Mouse (Mus musculus) mature B cell (primary cell): ENCODE measurements around the gene Tmem167b.

Experiments
- in situ Hi-C: fragments of 300-500 bp; cut with MboI; formaldehyde crosslinking; loops from 2 replicates; pipeline ENCODE4 v1.14.3; 2019

The Tmem167b gene

DNA sequence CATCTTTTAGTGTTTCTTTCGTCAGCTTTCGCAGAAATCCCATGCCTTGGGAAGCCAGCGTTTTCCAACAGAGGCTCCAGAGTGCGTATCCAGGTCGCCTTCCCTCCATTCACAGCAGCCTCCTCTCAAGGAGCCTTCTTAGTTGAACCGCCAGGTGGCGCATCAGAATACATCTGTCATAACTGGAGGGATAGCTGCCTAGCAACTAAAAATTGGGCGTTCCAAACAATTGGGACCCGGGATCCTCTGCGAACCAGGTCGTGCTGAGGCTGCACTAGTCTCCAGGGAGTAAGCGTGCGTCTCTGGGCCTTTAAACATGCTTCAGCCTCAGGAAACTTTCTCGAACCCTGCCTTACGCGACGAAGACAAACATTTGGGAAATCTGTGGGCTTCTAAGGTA lies 25.0 kb downstream of the Tmem167b start:
- in situ Hi-C loops, result no loop called here

DNA sequence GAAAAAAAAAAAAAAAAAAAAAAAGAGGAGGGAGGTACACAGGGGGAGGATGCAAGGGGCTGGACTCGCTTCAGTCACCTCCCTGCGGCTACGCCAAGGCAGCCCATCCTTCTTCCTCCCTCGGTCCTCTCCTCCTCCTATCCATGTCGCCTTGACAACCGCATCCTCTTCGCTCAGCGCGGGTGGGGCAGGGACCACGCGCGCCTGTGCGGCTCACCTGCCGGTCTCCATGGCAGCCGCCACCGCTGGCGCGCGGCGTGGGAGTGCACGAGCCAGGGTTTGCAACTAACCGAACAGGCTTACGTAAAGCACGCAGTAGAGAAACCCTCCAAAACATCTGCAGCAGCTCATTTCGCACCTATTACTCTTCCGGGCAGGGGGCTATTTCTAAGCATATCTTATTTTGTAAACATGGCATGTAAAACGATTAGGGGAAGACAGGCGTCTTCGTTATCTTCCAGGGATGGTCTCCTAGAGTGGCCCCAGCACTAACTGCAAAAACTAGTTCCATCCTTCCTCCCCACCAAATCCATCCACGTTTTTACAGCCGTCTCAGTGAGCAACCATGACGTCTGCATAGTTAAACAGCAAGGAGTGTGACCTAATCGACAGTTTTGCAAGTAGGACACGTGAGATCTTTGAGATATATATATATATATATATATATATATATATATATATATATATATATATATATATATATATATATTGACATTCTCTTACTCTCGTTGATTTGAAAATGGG lies 25.6 kb downstream of the Tmem167b start, which contains the start of gene 5330417C22Rik:
5330417C22Rik (minus strand) TSS at position 20 of the 744 bp plus-strand sequence.
- in situ Hi-C loops, result no loop called here

DNA sequence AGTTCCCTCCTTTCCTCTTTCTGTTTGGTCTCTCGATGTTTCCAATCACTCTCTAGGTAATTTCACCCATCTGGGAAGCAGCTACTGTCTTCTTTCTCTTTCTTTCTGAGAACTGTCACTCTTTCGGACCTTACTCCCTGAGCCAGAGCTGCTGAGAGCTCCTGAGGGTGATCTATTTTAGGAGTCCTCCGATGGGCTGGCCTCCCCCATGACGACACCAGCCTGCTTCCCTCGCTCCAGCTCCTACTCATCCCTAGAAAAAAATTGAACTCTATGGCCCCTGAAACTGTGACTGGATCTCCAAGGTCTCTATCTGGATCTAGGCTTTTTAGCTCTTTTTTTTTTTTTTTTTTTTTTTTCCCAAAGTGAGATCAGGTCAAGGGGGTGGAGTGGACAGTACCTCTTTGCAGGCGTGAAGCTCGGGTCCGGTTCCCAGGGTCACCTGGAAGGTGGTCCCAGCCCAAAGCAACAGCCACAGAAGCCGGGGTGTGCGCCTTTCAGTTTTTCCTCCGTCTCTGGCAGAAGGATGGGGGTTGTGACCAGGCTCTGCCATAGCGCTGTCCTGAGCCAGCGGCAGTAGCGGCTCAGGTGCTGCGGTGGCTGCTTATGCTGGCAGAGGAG lies 26.3 kb downstream of the Tmem167b start:
- in situ Hi-C loops, result no loop called here

DNA sequence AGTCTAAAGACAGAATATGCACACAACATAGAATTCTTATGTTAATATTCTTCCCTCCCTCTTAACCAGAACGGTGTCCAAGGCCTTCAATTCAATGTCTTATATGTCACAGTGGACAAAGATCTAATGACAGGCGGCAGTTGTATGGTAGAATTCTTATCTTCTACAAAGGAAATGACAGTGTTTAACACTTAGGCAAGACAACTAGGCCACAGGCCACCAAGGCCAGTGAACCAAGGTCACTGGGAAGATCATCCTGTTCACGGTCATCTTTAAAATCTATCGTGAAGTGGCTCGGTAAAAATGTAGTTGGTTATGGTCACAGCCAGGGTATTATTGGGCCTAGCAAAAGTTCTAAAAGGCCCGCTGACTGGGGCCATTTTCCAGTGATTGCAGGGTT lies 28.3 kb downstream of the Tmem167b start, which contains the start of gene 1700013F07Rik:
1700013F07Rik (plus strand) TSS at position 200 of the 400 bp plus-strand sequence.
- in situ Hi-C loops, result no loop called here

- in situ Hi-C loops, result no loop called here
These were observed 29.0 kb downstream of the Tmem167b start for GRCm38 (mm10) chr3:108533114-108533885.

DNA sequence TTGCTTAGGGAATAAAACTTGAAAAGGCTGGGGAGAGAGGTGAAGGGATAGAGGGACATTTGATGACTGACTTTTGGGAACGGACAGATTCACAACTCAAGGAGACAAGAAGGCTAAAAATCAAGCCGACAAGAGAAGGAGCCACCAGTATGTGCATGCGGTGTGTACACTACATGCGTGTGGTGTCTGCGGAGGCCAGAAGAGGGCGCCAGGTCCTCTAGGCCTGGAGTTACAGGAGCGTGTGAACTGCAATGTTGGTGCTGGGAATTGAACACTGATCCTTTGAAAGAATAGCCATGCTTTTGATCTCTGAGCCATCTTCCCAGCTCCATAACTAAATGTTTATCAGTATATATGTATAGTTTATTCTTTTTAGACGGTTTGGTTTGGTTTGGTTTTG lies 33.8 kb downstream of the Tmem167b start:
- in situ Hi-C loops, result no loop called here

GRCm38 (mm10) chr3:108523415-108523814 lies 38.9 kb downstream of the Tmem167b start:
- in situ Hi-C loops, result no loop called here

- in situ Hi-C loops, result no loop called here
These were observed 44.0 kb downstream of the Tmem167b start for GRCm38 (mm10) chr3:108518276-108518675.

DNA sequence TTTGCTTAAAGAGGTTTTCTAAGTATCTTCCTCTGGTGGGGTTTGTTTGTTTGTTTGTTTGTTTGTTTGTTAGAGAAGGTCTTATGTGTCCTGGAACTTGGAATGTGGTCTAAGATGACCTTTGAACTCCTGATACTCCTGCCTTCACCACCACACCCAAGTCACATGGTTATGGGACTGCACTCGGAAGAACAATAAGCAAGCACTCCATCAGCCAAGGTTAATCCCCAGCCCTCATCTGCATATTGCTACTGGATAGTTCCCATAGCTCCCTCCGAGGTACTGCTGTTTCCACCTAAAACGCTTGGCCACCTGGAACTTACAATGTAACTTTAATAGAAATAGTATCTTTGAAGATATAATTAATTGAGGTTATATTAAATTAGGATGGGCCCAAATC lies 48.8 kb downstream of the Tmem167b start:
- in situ Hi-C loops, result no loop called here

GRCm38 (mm10) chr3:108510716-108511483 lies 51.4 kb downstream of the Tmem167b start:
- in situ Hi-C loops, result no loop called here

- in situ Hi-C loops, result no loop called here
These were observed 52.1 kb downstream of the Tmem167b start for GRCm38 (mm10) chr3:108510156-108510555.

DNA sequence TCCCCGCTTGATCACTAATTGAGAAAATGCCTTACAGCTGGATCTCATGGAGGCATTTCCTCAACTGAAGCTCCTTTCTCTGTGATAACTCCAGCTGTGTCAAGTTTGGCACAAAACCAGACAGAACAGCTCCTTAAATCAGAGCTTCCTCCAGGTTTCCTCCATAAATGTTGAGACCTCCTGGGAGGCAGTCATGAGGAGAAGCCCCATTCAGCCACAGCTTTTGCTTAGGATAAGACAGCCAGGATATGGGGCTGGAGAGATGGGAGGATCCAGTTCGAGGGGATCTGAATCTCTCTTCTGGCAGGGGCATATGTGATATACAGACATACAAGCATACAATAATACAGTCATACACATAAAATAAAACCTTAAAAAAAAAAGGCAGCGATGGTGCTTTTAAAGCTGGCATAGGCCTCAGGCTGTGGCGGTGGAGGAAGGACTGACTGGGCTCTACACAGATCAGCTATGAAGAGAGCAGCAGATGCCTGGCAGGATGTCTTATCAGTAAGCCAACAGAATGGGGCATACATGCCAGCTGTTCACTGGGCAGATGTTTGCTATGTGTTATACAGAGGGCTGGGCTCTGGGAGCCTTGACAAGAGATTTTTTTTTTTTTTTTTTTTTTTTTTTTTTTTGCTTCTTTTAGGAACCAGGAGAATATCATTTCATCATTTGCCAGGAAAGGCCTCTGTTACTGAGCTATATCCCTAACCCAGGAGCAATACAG lies 53.4 kb downstream of the Tmem167b start:
- in situ Hi-C loops, result no loop called here
